Mouse (Mus musculus) kidney, embryonic 16.5 days (tissue): ENCODE data around the gene Gm10964. TPM values are rescaled to one million over a fixed set of nuclear protein-coding genes. Genes with fewer than 3 reads are reported as not detected.

Experiments used
- ATAC-seq: fragments of 200-750 bp; cut with Nextera tagmentation; 2 replicates; pipeline ENCODE4 v1.8.0; 2017; ENCODE audit warnings: moderate TSS enrichment; ENCODE audit not compliant: low FRiP score, low TSS enrichment
- H3K27ac ChIP-seq: fragments of 300-500 bp; sonication (generic); 2 replicates; pipeline ENCODE4 v1.5.1; 2014; ENCODE audit warnings: low read length
- H3K27me3 ChIP-seq: fragments of 300-500 bp; sonication (generic); 2 replicates; pipeline ENCODE4 v1.6.1; 2014; ENCODE audit warnings: low read length, control low read depth, mixed read lengths; ENCODE audit not compliant: insufficient read depth
- H3K36me3 ChIP-seq: fragments of 300-500 bp; sonication (generic); 2 replicates; pipeline ENCODE4 v1.6.1; 2014; ENCODE audit warnings: low read length, control low read depth, mixed read lengths; ENCODE audit not compliant: insufficient read depth
- H3K4me1 ChIP-seq: fragments of 300-500 bp; sonication (generic); 2 replicates; pipeline ENCODE4 v1.6.1; 2014; ENCODE audit warnings: low read length, control low read depth, mixed read lengths; ENCODE audit not compliant: insufficient read depth
- H3K4me2 ChIP-seq: fragments of 300-500 bp; sonication (generic); replicated peaks from 2 replicates; pipeline ENCODE4 v1.6.1; 2014; ENCODE audit warnings: low read depth, low read length
- H3K4me3 ChIP-seq: fragments of 300-500 bp; sonication (generic); 2 replicates; pipeline ENCODE4 v1.5.1; 2014; ENCODE audit warnings: mild to moderate bottlenecking, low read length
- H3K9ac ChIP-seq: fragments of 300-500 bp; sonication (generic); replicated peaks from 2 replicates; pipeline ENCODE4 v1.6.1; 2014; ENCODE audit warnings: low read length
- H3K9me3 ChIP-seq: fragments of 300-500 bp; sonication (generic); 2 replicates; pipeline ENCODE4 v1.6.1; 2016; ENCODE audit warnings: low read length, control low read depth
- WGBS: fragments of 180-500 bp; shearing (Covaris S2); extraction: QIAGEN DNeasy Blood & Tissue Kit; methylation state at CpG from one replicate; pipeline ENCODE4 v1.1.7; 2014; 5-methylcytosine and 5-hydroxymethylcytosine counted together
- polyA plus RNA-seq: library from polyadenylated mRNA; unstranded; fragments of >200 nt; fragmentation: Nextera tagmentation; extraction: Ambion mirVana; gene quantifications from 2 replicates; pipeline ENCODE4 v1.2.1, GENCODE M21; 2015

Gene Gm10964
- not detected in 2 replicates for polyA plus RNA-seq

DNA sequence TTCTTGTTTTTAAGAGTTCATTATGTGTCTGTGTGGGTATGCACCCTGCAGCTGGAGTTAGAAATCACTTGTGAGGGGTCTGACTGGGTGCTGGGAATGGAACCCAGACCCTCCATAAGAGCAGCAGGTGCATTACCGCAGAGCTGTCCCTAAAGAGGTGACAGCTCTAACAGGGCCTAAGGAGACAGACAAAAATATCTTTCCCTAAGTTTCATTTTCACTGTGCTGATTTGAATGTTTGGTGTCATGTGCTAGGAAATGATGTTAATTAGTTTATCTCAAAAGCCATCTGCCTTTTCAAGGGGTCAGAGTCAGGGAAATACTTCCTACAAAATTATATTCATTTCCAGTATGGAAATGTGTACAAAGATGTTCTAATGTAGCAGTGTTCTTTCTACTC, at the start of gene Gm10964:
Gm10964 (plus strand) TSS at position 38 of the 400 bp plus-strand sequence.
- WGBS, result 97% methylated on average over 1 of the region's 1 CpGs
- Histone ChIP-seq H3K4me3 (peak within 1 kb of the TSS; percentile 48), H3K9me3 (no peaks in the 10 kb centered on the region), H3K27me3 (no peaks in the 10 kb centered on the region), H3K9ac (peak within 1 kb of the TSS; percentile 66), H3K4me1 (peaks cover 35% of the 10 kb centered on the region), H3K27ac (peak within 1 kb of the TSS; percentile 85), H3K4me2 (peak within 1 kb of the TSS; percentile 55), H3K36me3 (peaks cover 17% of the 10 kb centered on the region)
- no peak for ATAC-seq

DNA sequence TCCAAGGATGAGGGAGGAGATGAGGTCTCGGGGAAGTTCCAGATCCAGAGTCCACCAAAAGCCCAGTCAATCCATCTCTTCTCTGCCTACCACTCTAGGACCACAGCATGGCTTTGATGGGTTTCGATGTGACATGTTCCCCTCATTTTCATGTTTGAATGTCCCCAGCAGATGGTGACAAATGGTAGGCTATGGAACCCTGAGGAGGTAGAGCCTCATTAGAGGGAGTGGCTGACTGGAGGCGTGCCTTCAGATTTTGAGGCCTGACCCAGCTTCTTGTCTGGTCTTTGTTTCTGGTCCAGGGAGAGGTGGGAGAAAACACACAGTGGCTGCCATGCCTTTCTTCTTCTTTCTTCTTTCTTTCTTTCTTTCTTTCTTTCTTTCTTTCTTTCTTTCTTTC, 48.7 kb upstream of the Gm10964 start:
- WGBS, result 90% methylated on average over 3 of the region's 3 CpGs
- no peaks in the 10 kb centered on the region for H3K27me3 ChIP-seq
- no peak overlapping the region for H3K9ac ChIP-seq
- H3K9me3 ChIP-seq, result no peaks in the 10 kb centered on the region
- ATAC-seq, result no peak
- no peak overlapping the region for H3K27ac ChIP-seq
- H3K4me3 ChIP-seq, result no peak overlapping the region
- H3K4me1 ChIP-seq, result no peaks in the 10 kb centered on the region
- no peaks in the 10 kb centered on the region for H3K36me3 ChIP-seq
- H3K4me2 ChIP-seq, result no peak overlapping the region

DNA sequence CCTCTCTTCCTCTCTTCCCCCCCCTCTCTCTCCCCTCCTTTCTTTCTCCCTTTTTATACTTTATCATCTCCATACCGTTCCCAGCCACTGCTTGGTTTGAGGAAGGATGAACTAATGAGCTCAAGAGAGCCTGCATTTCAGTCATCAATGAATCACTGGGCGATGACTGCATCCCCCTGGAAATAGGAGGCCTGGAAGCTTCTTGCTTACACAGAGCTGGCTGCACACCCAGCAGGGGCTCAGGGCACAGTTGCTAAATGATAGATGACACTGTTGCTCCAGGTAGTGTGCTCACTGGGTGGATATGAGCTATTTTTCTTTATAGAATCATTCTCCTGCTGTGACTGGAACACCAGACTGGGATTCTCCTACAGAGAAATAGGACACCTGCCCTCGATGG, 43.6 kb upstream of the Gm10964 start:
- Histone ChIP-seq H3K4me3 (no peak overlapping the region), H3K4me1 (no peaks in the 10 kb centered on the region), H3K9ac (no peak overlapping the region), H3K4me2 (no peak overlapping the region), H3K27me3 (no peaks in the 10 kb centered on the region), H3K36me3 (no peaks in the 10 kb centered on the region), H3K27ac (no peak overlapping the region), H3K9me3 (no peaks in the 10 kb centered on the region)
- 62% methylated on average over 3 of the region's 3 CpGs for WGBS
- no peak for ATAC-seq

DNA sequence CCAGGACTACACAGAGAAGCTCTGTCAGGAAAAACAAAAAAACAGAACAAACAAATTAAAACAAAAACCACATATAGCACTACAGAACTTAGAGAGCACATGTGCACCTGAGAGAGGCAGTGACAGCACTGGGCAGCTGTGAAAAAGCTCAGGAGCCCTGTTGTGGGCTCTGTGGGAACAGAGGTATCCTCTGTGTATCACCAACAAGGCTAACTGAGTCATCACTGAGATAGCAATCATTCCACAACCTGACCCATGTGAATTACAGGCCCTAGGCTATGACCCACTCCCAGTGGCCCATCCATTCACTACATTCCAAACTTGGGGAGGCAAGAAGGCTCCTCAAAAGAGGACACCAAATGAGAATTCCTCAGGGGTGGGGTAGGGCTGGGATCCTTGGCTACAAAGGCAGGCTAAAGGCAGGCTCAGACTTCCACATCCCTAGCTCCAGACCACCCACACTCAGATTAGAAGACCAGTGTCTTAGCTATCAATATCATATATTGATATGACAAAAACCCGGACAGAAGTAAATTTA, 42.7 kb upstream of the Gm10964 start:
- no peak overlapping the region for H3K4me2 ChIP-seq
- ATAC-seq, result no peak
- no peak overlapping the region for H3K27ac ChIP-seq
- H3K4me3 ChIP-seq, result no peak overlapping the region
- 80% methylated on average over 1 of the region's 1 CpGs for WGBS
- no peaks in the 10 kb centered on the region for H3K36me3 ChIP-seq
- no peaks in the 10 kb centered on the region for H3K9me3 ChIP-seq
- H3K4me1 ChIP-seq, result no peaks in the 10 kb centered on the region
- no peak overlapping the region for H3K9ac ChIP-seq
- H3K27me3 ChIP-seq, result no peaks in the 10 kb centered on the region

DNA sequence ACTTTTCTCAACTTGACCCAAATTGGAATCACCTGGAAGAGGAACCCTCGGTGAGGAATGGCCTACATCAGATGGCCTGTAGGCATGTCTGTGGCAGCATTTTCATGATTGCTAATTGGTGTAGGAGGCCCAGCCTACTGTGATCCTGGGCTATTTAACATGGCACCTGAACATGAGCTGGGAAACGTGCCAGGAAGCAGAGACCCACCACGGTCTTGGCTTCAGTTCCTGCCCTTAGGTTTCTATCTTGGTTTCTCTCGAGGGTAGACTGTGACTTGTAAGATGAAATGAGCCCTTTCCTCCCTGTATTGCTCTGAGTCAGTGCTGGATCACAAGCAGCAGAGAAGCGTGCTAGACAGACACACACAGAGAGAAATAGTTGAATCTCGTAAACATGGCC, 34.5 kb upstream of the Gm10964 start:
- no peaks in the 10 kb centered on the region for H3K9me3 ChIP-seq

DNA sequence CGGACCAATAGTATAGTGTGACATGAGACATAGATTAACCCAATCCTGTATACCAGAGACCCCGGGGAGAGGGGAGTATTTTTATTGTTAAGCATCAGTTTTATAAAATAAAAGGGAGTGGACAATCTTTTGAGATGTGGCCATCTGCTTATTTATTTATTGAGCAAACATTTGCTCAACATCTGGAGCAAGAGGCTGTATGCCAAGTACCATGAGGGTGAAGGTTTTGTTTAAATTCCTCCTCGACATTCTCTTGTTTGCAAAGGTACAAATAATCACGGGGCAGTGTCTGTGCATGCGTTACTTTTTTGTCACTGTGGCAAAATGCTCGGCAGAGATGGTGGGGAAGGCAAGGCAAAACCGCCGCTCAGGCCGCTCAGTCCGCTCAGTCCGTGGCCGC, 33.7 kb upstream of the Gm10964 start:
- no peak for ATAC-seq
- no peaks in the 10 kb centered on the region for H3K27me3 ChIP-seq
- 75% methylated on average over 12 of the region's 12 CpGs for WGBS
- no peak overlapping the region for H3K27ac ChIP-seq
- H3K4me1 ChIP-seq, result no peaks in the 10 kb centered on the region
- H3K9me3 ChIP-seq, result no peaks in the 10 kb centered on the region
- H3K4me3 ChIP-seq, result no peak overlapping the region
- no peaks in the 10 kb centered on the region for H3K36me3 ChIP-seq
- H3K9ac ChIP-seq, result no peak overlapping the region
- no peak overlapping the region for H3K4me2 ChIP-seq

More for the DNA sequence above, 34.5 kb upstream of the Gm10964 start:
- H3K9ac ChIP-seq, result no peak overlapping the region
- no peak overlapping the region for H3K4me2 ChIP-seq
- H3K27ac ChIP-seq, result no peak overlapping the region
- no peak for ATAC-seq
- no peaks in the 10 kb centered on the region for H3K4me1 ChIP-seq
- H3K4me3 ChIP-seq, result no peak overlapping the region
- 73% methylated on average over 6 of the region's 6 CpGs for WGBS
- no peaks in the 10 kb centered on the region for H3K27me3 ChIP-seq
- no peaks in the 10 kb centered on the region for H3K36me3 ChIP-seq

DNA sequence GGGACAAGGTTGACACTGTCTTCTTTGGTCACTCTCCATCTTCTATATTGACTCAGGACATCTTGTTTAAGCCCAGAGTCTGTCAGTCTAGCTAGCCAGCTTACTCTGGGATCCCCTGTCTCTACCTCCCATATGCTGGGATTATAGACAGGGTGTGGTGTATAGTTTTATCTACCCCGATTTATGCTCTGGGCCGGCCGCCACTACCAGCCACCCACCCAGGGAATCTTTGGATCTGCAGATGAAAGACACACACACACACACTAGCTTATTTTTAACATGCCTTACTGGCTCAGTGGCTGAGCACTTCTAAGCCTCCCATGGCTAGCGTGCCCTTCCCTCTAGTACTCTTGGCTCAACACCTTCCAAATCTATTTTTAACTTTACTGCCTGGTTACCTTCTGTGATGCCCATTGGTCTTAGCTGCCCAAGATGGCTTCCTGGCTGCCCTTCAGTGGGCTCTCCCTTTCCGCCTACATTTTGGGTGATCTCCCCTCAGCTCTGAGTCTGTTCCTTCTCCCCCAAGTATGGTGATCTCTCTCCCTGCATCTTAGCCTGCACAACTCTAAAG, 29.6 kb upstream of the Gm10964 start:
- no peak for ATAC-seq
- H3K4me2 ChIP-seq, result no peak overlapping the region
- H3K36me3 ChIP-seq, result no peaks in the 10 kb centered on the region
- H3K4me1 ChIP-seq, result no peaks in the 10 kb centered on the region
- no peak overlapping the region for H3K4me3 ChIP-seq
- H3K27ac ChIP-seq, result no peak overlapping the region
- no peaks in the 10 kb centered on the region for H3K27me3 ChIP-seq
- H3K9ac ChIP-seq, result no peak overlapping the region
- WGBS, result 93% methylated on average over 5 of the region's 5 CpGs
- no peaks in the 10 kb centered on the region for H3K9me3 ChIP-seq

DNA sequence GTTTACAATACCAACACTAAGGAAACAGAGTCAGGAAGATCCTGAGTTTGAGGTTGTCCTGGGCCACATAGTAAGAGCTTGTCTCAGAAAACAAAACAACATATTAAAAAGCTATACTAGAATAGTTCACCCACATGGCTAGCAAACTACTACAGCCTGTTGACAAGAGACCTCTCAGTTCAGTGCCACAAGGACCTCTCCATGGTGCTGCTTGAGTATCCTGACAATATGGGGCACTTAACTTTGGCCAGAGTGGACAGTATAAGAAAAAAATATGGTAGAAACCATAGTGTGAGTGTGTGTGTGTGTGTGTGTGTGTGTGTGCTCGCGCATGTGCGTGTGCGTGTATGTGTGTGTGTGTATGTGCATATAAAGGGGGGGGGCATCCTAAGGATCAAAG, 27.0 kb upstream of the Gm10964 start:
- Histone ChIP-seq H3K9me3 (no peaks in the 10 kb centered on the region), H3K4me1 (0 out of 2 replicates have a peak, but pooled peaks cover 2% of the 10 kb centered on the region), H3K36me3 (no peaks in the 10 kb centered on the region), H3K4me3 (no peak overlapping the region), H3K27ac (no peak overlapping the region), H3K27me3 (no peaks in the 10 kb centered on the region), H3K9ac (no peak overlapping the region), H3K4me2 (no peak overlapping the region)
- WGBS, result 94% methylated on average over 4 of the region's 4 CpGs
- no peak for ATAC-seq

DNA sequence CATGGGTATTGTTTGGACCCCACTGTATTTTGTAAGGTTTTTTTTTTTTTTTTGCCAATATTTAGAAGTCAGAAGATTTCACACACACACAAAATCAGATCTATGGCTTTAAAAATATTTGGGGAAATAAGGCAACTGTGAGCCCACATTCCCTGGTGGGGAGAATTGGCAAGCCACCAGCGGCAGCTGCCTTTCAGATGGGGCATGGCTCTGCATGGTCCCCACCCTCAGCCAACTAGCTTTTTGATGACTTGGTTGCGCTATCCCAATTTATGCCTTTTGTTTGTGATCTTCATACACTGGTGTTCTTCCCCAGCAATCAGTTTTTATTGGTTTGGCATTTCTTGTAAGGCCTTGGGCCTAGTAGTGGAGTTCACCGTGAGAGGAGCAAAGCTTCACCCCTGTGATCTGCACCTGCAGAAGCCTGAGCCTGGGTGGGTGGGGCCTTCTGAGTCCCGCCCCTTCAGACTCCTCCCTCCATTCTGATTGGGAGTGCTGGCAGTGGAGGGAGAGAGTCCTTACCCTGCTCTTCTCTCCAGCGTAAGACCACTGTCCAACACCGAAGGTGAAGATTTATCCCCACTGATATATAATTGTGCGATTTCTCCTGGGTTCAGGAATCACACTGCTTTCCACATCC, 24.8 kb upstream of the Gm10964 start:
- ATAC-seq, result no peak
- no peak overlapping the region for H3K4me2 ChIP-seq
- H3K27me3 ChIP-seq, result no peaks in the 10 kb centered on the region
- H3K4me3 ChIP-seq, result no peak overlapping the region
- H3K9ac ChIP-seq, result no peak overlapping the region
- no peaks in the 10 kb centered on the region for H3K36me3 ChIP-seq
- no peak overlapping the region for H3K27ac ChIP-seq
- H3K9me3 ChIP-seq, result no peaks in the 10 kb centered on the region
- WGBS, result 75% methylated on average over 7 of the region's 7 CpGs
- peaks cover 14% of the 10 kb centered on the region; the same call in 1 of the 2 replicates for H3K4me1 ChIP-seq

DNA sequence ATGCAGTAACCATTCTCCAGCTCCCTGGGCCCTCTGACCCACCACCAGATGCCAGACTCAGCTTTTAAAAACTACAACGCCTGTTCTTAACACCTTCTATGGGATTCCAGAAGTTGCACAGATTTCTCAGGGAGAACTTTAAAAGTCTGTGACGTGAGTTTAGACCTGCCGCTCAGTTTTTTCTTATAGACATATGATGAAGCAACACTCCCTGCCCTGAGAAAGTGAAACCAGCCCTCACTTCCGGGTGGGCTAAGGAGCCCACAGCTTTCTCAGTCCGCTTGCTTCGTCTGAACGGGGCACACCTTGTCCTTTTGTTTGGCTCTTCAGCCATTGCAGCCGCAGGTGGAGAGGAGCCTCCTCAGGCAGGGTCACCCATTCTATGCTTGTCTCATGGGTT, 24.2 kb upstream of the Gm10964 start:
- no peak for ATAC-seq
- no peaks in the 10 kb centered on the region for H3K27me3 ChIP-seq
- no peak overlapping the region for H3K4me2 ChIP-seq
- no peak overlapping the region for H3K27ac ChIP-seq
- H3K9ac ChIP-seq, result no peak overlapping the region
- 82% methylated on average over 8 of the region's 8 CpGs for WGBS
- no peak overlapping the region for H3K4me3 ChIP-seq
- H3K36me3 ChIP-seq, result no peaks in the 10 kb centered on the region
- no peaks in the 10 kb centered on the region for H3K9me3 ChIP-seq
- peaks cover 17% of the 10 kb centered on the region; the same call in 1 of the 2 replicates for H3K4me1 ChIP-seq
